Mouse (Mus musculus) midbrain, postnatal 0 days (tissue): Measurements from ENCODE around the gene C8b. TPM values are rescaled to one million over a fixed set of nuclear protein-coding genes. Genes with fewer than 3 reads are reported as not detected.

Source experiments
- ATAC-seq: fragments of 200-750 bp; cut with Nextera tagmentation; 2 replicates; pipeline ENCODE4 v1.8.0; 2017; ENCODE audit warnings: moderate number of reproducible peaks, mild to moderate bottlenecking, moderate TSS enrichment, moderate library complexity; ENCODE audit not compliant: low FRiP score
- DNase-seq: peaks from one replicate; pipeline ENCODE4 v3.0.0-alpha.2; 2015; ENCODE audit warnings: low spot score
- H3K27ac ChIP-seq: fragments of 300-500 bp; sonication (generic); 2 replicates; pipeline ENCODE4 v1.5.1; 2014; ENCODE audit warnings: low read depth, mild to moderate bottlenecking, low read length, mixed read lengths
- H3K27me3 ChIP-seq: fragments of 300-500 bp; sonication (generic); 2 replicates; pipeline ENCODE4 v1.6.1; 2014; ENCODE audit warnings: low read length, control low read depth, mixed read lengths; ENCODE audit not compliant: insufficient read depth
- H3K36me3 ChIP-seq: fragments of 300-500 bp; sonication (generic); 2 replicates; pipeline ENCODE4 v1.6.1; 2014; ENCODE audit warnings: low read length, control low read depth, mixed read lengths; ENCODE audit not compliant: insufficient read depth
- H3K4me1 ChIP-seq: fragments of 300-500 bp; sonication (generic); 2 replicates; pipeline ENCODE4 v1.6.1; 2014; ENCODE audit warnings: mild to moderate bottlenecking, control low read depth, antibody characterized with exemption, low read length, mixed read lengths; ENCODE audit not compliant: insufficient read depth
- H3K4me2 ChIP-seq: fragments of 300-500 bp; sonication (generic); 2 replicates; pipeline ENCODE4 v1.6.1; 2014; ENCODE audit warnings: low read depth, mild to moderate bottlenecking, low read length, mixed read lengths; ENCODE audit not compliant: poor library complexity, severe bottlenecking
- H3K4me3 ChIP-seq: fragments of 300-500 bp; sonication (generic); 2 replicates; pipeline ENCODE4 v1.5.1; 2014; ENCODE audit warnings: low read depth, mild to moderate bottlenecking, low read length, moderate library complexity
- H3K9ac ChIP-seq: fragments of 300-500 bp; sonication (generic); replicated peaks from 2 replicates; pipeline ENCODE4 v1.6.1; 2014; ENCODE audit warnings: mild to moderate bottlenecking, low read length, moderate library complexity, mixed read lengths; ENCODE audit not compliant: poor library complexity, severe bottlenecking
- H3K9me3 ChIP-seq: fragments of 300-500 bp; sonication (generic); 2 replicates; pipeline ENCODE4 v1.6.1; 2016; ENCODE audit warnings: low read length, control low read depth
- CTCF ChIP-seq: IDR thresholded peaks from 2 replicates; pipeline ENCODE4 v1.5.1; 2016; ENCODE audit warnings: antibody characterized with exemption, mild to moderate bottlenecking
- WGBS: fragments of 180-500 bp; shearing (Covaris S2); extraction: QIAGEN DNeasy Blood & Tissue Kit; methylation state at CpG from one replicate; pipeline ENCODE4 v1.1.7; 2014; 5-methylcytosine and 5-hydroxymethylcytosine counted together
- polyA plus RNA-seq: library from polyadenylated mRNA; unstranded; fragments of >200 nt; fragmentation: Nextera tagmentation; extraction: Ambion mirVana; gene quantifications from 2 replicates; pipeline ENCODE4 v1.2.1, GENCODE M21; 2015
- total RNA-seq: library from RNA; depleted of rRNA; stranded (reverse); fragments of >200 nt; gene quantifications from 2 replicates; pipeline ENCODE4 v1.2.3, GENCODE M21; 2014

C8b gene
- total and polyA plus RNA-seq, 2 experiments from 2014 or later = 0.22 TPM; not detected in 1

DNA sequence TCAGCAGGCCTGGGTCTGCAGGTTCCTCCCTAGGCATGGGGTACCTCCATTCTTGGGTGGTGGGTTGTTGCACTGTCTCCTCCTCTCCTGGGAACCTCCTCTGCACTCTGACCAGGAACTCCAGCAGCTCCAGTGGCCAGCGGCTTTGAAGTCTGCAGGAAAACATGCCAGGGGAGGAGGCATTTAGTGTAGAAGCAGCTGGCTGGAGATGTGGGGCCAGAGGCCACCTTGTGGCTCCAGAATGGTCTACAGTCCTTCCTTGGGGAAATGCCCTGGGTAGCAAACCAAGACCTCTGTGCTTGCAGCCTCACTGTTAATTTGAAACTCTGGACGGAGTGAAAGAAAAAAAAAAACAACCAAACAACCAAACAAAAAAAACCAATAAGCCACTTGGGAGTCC lies 51.4 kb downstream of the C8b start:
- Histone ChIP-seq H3K36me3 (no peaks in the 10 kb centered on the region), H3K9me3 (no peaks in the 10 kb centered on the region), H3K4me3 (no peak overlapping the region), H3K27ac (no peak overlapping the region), H3K27me3 (no peaks in the 10 kb centered on the region), H3K4me2 (no peak overlapping the region), H3K4me1 (no peaks in the 10 kb centered on the region), H3K9ac (no peak overlapping the region)
- peak; percentile 11; the same call in 1 of the 2 replicates for TF ChIP-seq CTCF
- DNase-seq (no peak), ATAC-seq (no peak)
- 58% methylated on average over 2 of the region's 2 CpGs for WGBS

GRCm38 (mm10) chr4:104818986-104819385 lies 52.9 kb downstream of the C8b start:
- WGBS = 66% methylated on average over 4 of the region's 4 CpGs
- TF ChIP-seq CTCF = no peak

GRCm38 (mm10) chr4:104819891-104820290 lies 53.8 kb downstream of the C8b start:
- Histone ChIP-seq H3K4me2 (no peak overlapping the region), H3K9me3 (no peaks in the 10 kb centered on the region), H3K4me3 (no peak overlapping the region), H3K36me3 (no peaks in the 10 kb centered on the region), H3K9ac (no peak overlapping the region), H3K4me1 (no peaks in the 10 kb centered on the region), H3K27me3 (no peaks in the 10 kb centered on the region), H3K27ac (no peak overlapping the region)
- TF ChIP-seq CTCF = no peak
- WGBS = 73% methylated on average over 4 of the region's 4 CpGs
- no peak for ATAC-seq
- DNase-seq = no peak

More at GRCm38 (mm10) chr4:104818986-104819385, 52.9 kb downstream of the C8b start:
- no peak for ATAC-seq
- Histone ChIP-seq H3K4me1 (no peaks in the 10 kb centered on the region), H3K36me3 (no peaks in the 10 kb centered on the region), H3K9me3 (no peaks in the 10 kb centered on the region), H3K4me2 (no peak overlapping the region), H3K27ac (no peak overlapping the region), H3K27me3 (no peaks in the 10 kb centered on the region), H3K9ac (no peak overlapping the region), H3K4me3 (no peak overlapping the region)
- no peak for DNase-seq

DNA sequence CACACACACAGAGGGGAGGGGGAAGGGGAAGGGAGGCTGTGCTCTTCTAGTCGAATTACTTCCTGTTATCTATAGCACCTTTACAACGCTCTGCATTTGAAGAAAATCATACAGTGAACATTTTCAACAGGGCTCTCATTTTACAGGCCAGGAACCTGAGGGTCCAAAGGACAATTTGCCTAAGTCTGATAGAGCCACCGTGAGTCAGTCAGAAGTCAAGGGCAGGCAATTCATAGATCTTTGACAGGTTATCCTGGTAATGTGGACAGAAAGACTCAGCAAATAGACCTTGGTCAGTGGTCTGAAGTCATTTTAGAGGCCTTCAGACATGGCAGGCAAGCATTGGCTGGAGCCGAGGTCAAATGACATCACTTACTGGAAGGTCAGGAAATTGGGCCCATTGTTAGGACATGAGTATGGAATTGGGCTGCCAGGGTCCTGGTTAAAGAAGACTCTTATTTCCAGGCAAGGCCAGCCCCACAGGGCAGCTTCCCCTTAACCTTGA lies 57.5 kb downstream of the C8b start:
- Histone ChIP-seq H3K4me2 (no peak overlapping the region), H3K9me3 (no peaks in the 10 kb centered on the region), H3K27ac (no peak overlapping the region), H3K4me1 (no peaks in the 10 kb centered on the region), H3K9ac (no peak overlapping the region), H3K36me3 (no peaks in the 10 kb centered on the region), H3K27me3 (no peaks in the 10 kb centered on the region), H3K4me3 (no peak overlapping the region)
- 88% methylated on average over 4 of the region's 4 CpGs for WGBS
- TF ChIP-seq CTCF = no peak
- ATAC-seq (no peak), DNase-seq (no peak)

- no peaks in the 10 kb centered on the region for H3K9me3 ChIP-seq
- TF ChIP-seq CTCF = no peak
- H3K9ac ChIP-seq = no peak overlapping the region
- no peak overlapping the region for H3K4me3 ChIP-seq
- H3K4me2 ChIP-seq = no peak overlapping the region
- no peaks in the 10 kb centered on the region for H3K27me3 ChIP-seq
- no peak overlapping the region for H3K27ac ChIP-seq
- WGBS = 83% methylated on average over 7 of the region's 7 CpGs
- H3K36me3 ChIP-seq = no peaks in the 10 kb centered on the region
- H3K4me1 ChIP-seq = no peaks in the 10 kb centered on the region; the same call in 1 of the 2 replicates
- DNase-seq (no peak), ATAC-seq (no peak)
These were observed 58.4 kb downstream of the C8b start for GRCm38 (mm10) chr4:104824381-104825077.

- H3K4me1 ChIP-seq = no peaks in the 10 kb centered on the region; the same call in 1 of the 2 replicates
- DNase-seq (peak; percentile 68), ATAC-seq (no peak)
- H3K36me3 ChIP-seq = no peaks in the 10 kb centered on the region
- no peaks in the 10 kb centered on the region for H3K27me3 ChIP-seq
- H3K9me3 ChIP-seq = no peaks in the 10 kb centered on the region
- no peak overlapping the region for H3K27ac ChIP-seq
- TF ChIP-seq CTCF = no peak
- no peak overlapping the region for H3K9ac ChIP-seq
- no peak overlapping the region for H3K4me2 ChIP-seq
- WGBS = 73% methylated on average over 5 of the region's 5 CpGs
- H3K4me3 ChIP-seq = no peak overlapping the region
These were observed 62.8 kb downstream of the C8b start for GRCm38 (mm10) chr4:104828939-104829338.
